Mouse (Mus musculus): ENCODE results near the gene Prr13. TPM values are rescaled to one million over a fixed set of nuclear protein-coding genes. Genes with fewer than 3 reads are reported as not detected.

The Prr13 gene
- total RNA-seq, 1 experiment: 26.3 TPM

- peaks cover 0 to 4% of the 10 kb centered on the region in 2 experiments; a peak in 1 of 4 replicates for H3K4me1 ChIP-seq (ENCODE audit: control insufficient read depth in 2 of 2, insufficient read depth in 2 of 2, low read length in 2 of 2, poor library complexity in 1 of 2)
- H3K27ac ChIP-seq (ENCODE audit: insufficient read depth, low read depth, low read length, poor library complexity, severe bottlenecking): no peak overlapping the region
- H3K9ac ChIP-seq (ENCODE audit: insufficient read depth, low read depth, low read length, poor library complexity, severe bottlenecking): no peak overlapping the region; the same call in 1 of the 2 replicates
- DNase-seq (ENCODE audit: low read depth, low spot score): no peak
- peaks cover 49% of the 10 kb centered on the region for H3K36me3 ChIP-seq (ENCODE audit: control insufficient read depth, insufficient read depth, low read length, poor library complexity, severe bottlenecking)
- in situ Hi-C loops (cut with MboI; ENCODE audit: low sequenced_read_pairs in 2 of 2, unreplicated experiment in 2 of 2): loop anchor here (10.0 to 25.0 kb wide), 3 partner anchors 181 to 401 kb away; no protein-coding TSS in a partner anchor
- H3K4me3 ChIP-seq (ENCODE audit: insufficient read depth in 1 of 2, low read depth in 1 of 2, low read length in 2 of 2, poor library complexity in 1 of 2, severe bottlenecking in 1 of 2): no peak overlapping the region
- TF ChIP-seq ZNF384 (IDR thresholded peaks at IDR 0.05; ENCODE audit: low read depth, low read length): 0 out of 2 replicates have a peak, but pooled peaks have one; percentile 7
- no peak for TF ChIP-seq CHD2 (IDR thresholded peaks at IDR 0.05; ENCODE audit: low read depth, low read length)
- no peak for TF ChIP-seq HCFC1 (IDR thresholded peaks at IDR 0.05; ENCODE audit: borderline replicate concordance, insufficient read depth, low read length)
- TF ChIP-seq MAFK (IDR thresholded peaks at IDR 0.05; ENCODE audit: insufficient read depth, low read depth, low read length): no peak
- TF ChIP-seq ZC3H11A (IDR thresholded peaks at IDR 0.05; ENCODE audit: borderline replicate concordance, low read depth, low read length): no peak
- H3K9me3 ChIP-seq (ENCODE audit: control insufficient read depth, insufficient read depth, low read depth, low read length): no peaks in the 10 kb centered on the region
Observed at GRCm38 (mm10) chr15:102485853-102486252, 27.0 kb downstream of the Prr13 start.

- DNase-seq (ENCODE audit: low read depth, low spot score): no peak
- Histone ChIP-seq H3K4me1 (ENCODE audit: control insufficient read depth in 2 of 2, insufficient read depth in 2 of 2, low read length in 2 of 2, poor library complexity in 1 of 2) (peaks cover 0 to 4% of the 10 kb centered on the region in 2 experiments; a peak in 1 of 4 replicates), H3K36me3 (ENCODE audit: control insufficient read depth, insufficient read depth, low read length, poor library complexity, severe bottlenecking) (peaks cover 45% of the 10 kb centered on the region), H3K9ac (ENCODE audit: insufficient read depth, low read depth, low read length, poor library complexity, severe bottlenecking) (no peak overlapping the region), H3K4me3 (ENCODE audit: insufficient read depth in 1 of 2, low read depth in 1 of 2, low read length in 2 of 2, poor library complexity in 1 of 2, severe bottlenecking in 1 of 2) (no peak overlapping the region), H3K9me3 (ENCODE audit: control insufficient read depth, insufficient read depth, low read depth, low read length) (no peaks in the 10 kb centered on the region), H3K27ac (ENCODE audit: insufficient read depth, low read depth, low read length, poor library complexity, severe bottlenecking) (no peak overlapping the region)
- in situ Hi-C loops (cut with MboI; ENCODE audit: low sequenced_read_pairs in 2 of 2, unreplicated experiment in 2 of 2): loop anchor here (10.0 to 25.0 kb wide), 3 partner anchors 183 to 403 kb away; no protein-coding TSS in a partner anchor
- no peak for TF ChIP-seq ZNF384 (IDR thresholded peaks at IDR 0.05; ENCODE audit: low read depth, low read length)
Observed at GRCm38 (mm10) chr15:102487664-102488063, 28.8 kb downstream of the Prr13 start.

- in situ Hi-C loops (cut with MboI; ENCODE audit: low sequenced_read_pairs in 2 of 2, unreplicated experiment in 2 of 2): loop anchor here in 1 of 2 experiments (25.0 kb wide), 1 partner anchor 411 kb away; no protein-coding TSS in a partner anchor
- H3K36me3 ChIP-seq (ENCODE audit: control insufficient read depth, insufficient read depth, low read length, poor library complexity, severe bottlenecking): peaks cover 52% of the 10 kb centered on the region
- no peak for TF ChIP-seq HCFC1 (IDR thresholded peaks at IDR 0.05; ENCODE audit: borderline replicate concordance, insufficient read depth, low read length)
- TF ChIP-seq ZNF384 (IDR thresholded peaks at IDR 0.05; ENCODE audit: low read depth, low read length): no peak
- TF ChIP-seq ZC3H11A (IDR thresholded peaks at IDR 0.05; ENCODE audit: borderline replicate concordance, low read depth, low read length): no peak
- TF ChIP-seq CHD2 (IDR thresholded peaks at IDR 0.05; ENCODE audit: low read depth, low read length): no peak
- TF ChIP-seq MAFK (IDR thresholded peaks at IDR 0.05; ENCODE audit: insufficient read depth, low read depth, low read length): no peak
Observed at GRCm38 (mm10) chr15:102498322-102498721, 39.5 kb downstream of the Prr13 start.

GRCm38 (mm10) chr15:102499370-102499769 lies 40.5 kb downstream of the Prr13 start:
- no peak for DNase-seq (ENCODE audit: low read depth, low spot score)
- in situ Hi-C loops (cut with MboI; ENCODE audit: low sequenced_read_pairs in 2 of 2, unreplicated experiment in 2 of 2): loop anchor here in 1 of 2 experiments (25.0 kb wide), 1 partner anchor 412 kb away; no protein-coding TSS in a partner anchor
- peaks cover 58% of the 10 kb centered on the region for H3K36me3 ChIP-seq (ENCODE audit: control insufficient read depth, insufficient read depth, low read length, poor library complexity, severe bottlenecking)
- peaks cover 0 to 8% of the 10 kb centered on the region in 2 experiments; a peak in 2 of 4 replicates for H3K4me1 ChIP-seq (ENCODE audit: control insufficient read depth in 2 of 2, insufficient read depth in 2 of 2, low read length in 2 of 2, poor library complexity in 1 of 2)
- no peak for TF ChIP-seq ZNF384 (IDR thresholded peaks at IDR 0.05; ENCODE audit: low read depth, low read length)
- no peak for TF ChIP-seq MAFK (IDR thresholded peaks at IDR 0.05; ENCODE audit: insufficient read depth, low read depth, low read length)
- TF ChIP-seq HCFC1 (IDR thresholded peaks at IDR 0.05; ENCODE audit: borderline replicate concordance, insufficient read depth, low read length): no peak
- TF ChIP-seq CHD2 (IDR thresholded peaks at IDR 0.05; ENCODE audit: low read depth, low read length): no peak
- TF ChIP-seq ZC3H11A (IDR thresholded peaks at IDR 0.05; ENCODE audit: borderline replicate concordance, low read depth, low read length): no peak
- H3K9ac ChIP-seq (ENCODE audit: insufficient read depth, low read depth, low read length, poor library complexity, severe bottlenecking): no peak overlapping the region
- no peak overlapping the region for H3K27ac ChIP-seq (ENCODE audit: insufficient read depth, low read depth, low read length, poor library complexity, severe bottlenecking)
- no peak overlapping the region for H3K4me3 ChIP-seq (ENCODE audit: insufficient read depth in 1 of 2, low read depth in 1 of 2, low read length in 2 of 2, poor library complexity in 1 of 2, severe bottlenecking in 1 of 2)
- no peaks in the 10 kb centered on the region for H3K9me3 ChIP-seq (ENCODE audit: control insufficient read depth, insufficient read depth, low read depth, low read length)

More at GRCm38 (mm10) chr15:102498322-102498721, 39.5 kb downstream of the Prr13 start:
- Histone ChIP-seq H3K9ac (ENCODE audit: insufficient read depth, low read depth, low read length, poor library complexity, severe bottlenecking) (no peak overlapping the region), H3K27ac (ENCODE audit: insufficient read depth, low read depth, low read length, poor library complexity, severe bottlenecking) (no peak overlapping the region), H3K4me3 (ENCODE audit: insufficient read depth in 1 of 2, low read depth in 1 of 2, low read length in 2 of 2, poor library complexity in 1 of 2, severe bottlenecking in 1 of 2) (no peak overlapping the region), H3K4me1 (ENCODE audit: control insufficient read depth in 2 of 2, insufficient read depth in 2 of 2, low read length in 2 of 2, poor library complexity in 1 of 2) (peaks cover 0 to 8% of the 10 kb centered on the region in 2 experiments; a peak in 2 of 4 replicates), H3K9me3 (ENCODE audit: control insufficient read depth, insufficient read depth, low read depth, low read length) (no peaks in the 10 kb centered on the region)
- DNase-seq (ENCODE audit: low read depth, low spot score): no peak
